Mouse (Mus musculus) forebrain, embryonic 11.5 days (tissue): ENCODE measurements at regions not wholly inside any gene's neighbourhood (a gene's known extent, or its start where the extent isn't known, plus 50 kb on each side); places are given as distances from the start of the nearest gene placed in this dataset.
A peak's percentile ranks its signal among the peaks of the same experiment; 100 is the strongest.

ENCODE experiments used
- ATAC-seq: fragments of 200-750 bp; cut with Nextera tagmentation; replicated peaks from 2 replicates; pipeline ENCODE4 v1.8.0; 2017; ENCODE audit warnings: moderate TSS enrichment; ENCODE audit not compliant: low FRiP score
- DNase-seq: peaks from one replicate; pipeline ENCODE4 v3.0.0-alpha.2; 2017; ENCODE audit warnings: low spot score
- H3K27ac ChIP-seq: fragments of 300-500 bp; sonication (generic); 2 replicates; pipeline ENCODE4 v1.5.1; 2014; ENCODE audit warnings: low read depth, low read length
- H3K27me3 ChIP-seq: fragments of 300-500 bp; sonication (generic); 2 replicates; pipeline ENCODE4 v1.6.1; 2014; ENCODE audit warnings: mild to moderate bottlenecking, low read length, mixed read lengths; ENCODE audit not compliant: control insufficient read depth, insufficient read depth
- H3K36me3 ChIP-seq: fragments of 300-500 bp; sonication (generic); 2 replicates; pipeline ENCODE4 v1.6.1; 2014; ENCODE audit warnings: mild to moderate bottlenecking, low read length, moderate library complexity, mixed read lengths; ENCODE audit not compliant: control insufficient read depth, insufficient read depth
- H3K4me1 ChIP-seq: fragments of 300-500 bp; sonication (generic); replicated peaks from 2 replicates; pipeline ENCODE4 v1.6.1; 2014; ENCODE audit warnings: low read length, mixed read lengths; ENCODE audit not compliant: control insufficient read depth, insufficient read depth
- H3K4me2 ChIP-seq: fragments of 300-500 bp; sonication (generic); 2 replicates; pipeline ENCODE4 v1.6.1; 2014; ENCODE audit warnings: low read depth, mild to moderate bottlenecking, low read length, moderate library complexity, mixed read lengths; ENCODE audit not compliant: severe bottlenecking
- H3K4me3 ChIP-seq: fragments of 300-500 bp; sonication (generic); 2 replicates; pipeline ENCODE4 v1.5.1; 2014; ENCODE audit warnings: low read depth, low read length
- H3K9ac ChIP-seq: fragments of 300-500 bp; sonication (generic); 2 replicates; pipeline ENCODE4 v1.6.1; 2014; ENCODE audit warnings: low read length
- H3K9me3 ChIP-seq: fragments of 300-500 bp; sonication (generic); 2 replicates; pipeline ENCODE4 v1.6.1; 2016; ENCODE audit warnings: low read length, mixed read lengths; ENCODE audit not compliant: control insufficient read depth
- WGBS: fragments of 180-500 bp; shearing (Covaris S2); extraction: QIAGEN DNeasy Blood & Tissue Kit; methylation state at CpG from one replicate; pipeline ENCODE4 v1.1.7; 2014; 5-methylcytosine and 5-hydroxymethylcytosine counted together

GRCm38 (mm10) chrX:37753474-37753873 is 51.2 kb upstream of the Rhox5 start:
- peak; percentile 2 for DNase-seq
- no peak overlapping the region for H3K4me3 ChIP-seq
- H3K27me3 ChIP-seq: no peaks in the 10 kb centered on the region
- no peak overlapping the region for H3K27ac ChIP-seq
- ATAC-seq: no peak
- no peaks in the 10 kb centered on the region for H3K4me1 ChIP-seq
- no peaks in the 10 kb centered on the region for H3K9me3 ChIP-seq
- H3K9ac ChIP-seq: no peak overlapping the region
- no peaks in the 10 kb centered on the region for H3K36me3 ChIP-seq
- 68% methylated on average over 5 of the region's 5 CpGs for WGBS
- no peak overlapping the region for H3K4me2 ChIP-seq

DNA sequence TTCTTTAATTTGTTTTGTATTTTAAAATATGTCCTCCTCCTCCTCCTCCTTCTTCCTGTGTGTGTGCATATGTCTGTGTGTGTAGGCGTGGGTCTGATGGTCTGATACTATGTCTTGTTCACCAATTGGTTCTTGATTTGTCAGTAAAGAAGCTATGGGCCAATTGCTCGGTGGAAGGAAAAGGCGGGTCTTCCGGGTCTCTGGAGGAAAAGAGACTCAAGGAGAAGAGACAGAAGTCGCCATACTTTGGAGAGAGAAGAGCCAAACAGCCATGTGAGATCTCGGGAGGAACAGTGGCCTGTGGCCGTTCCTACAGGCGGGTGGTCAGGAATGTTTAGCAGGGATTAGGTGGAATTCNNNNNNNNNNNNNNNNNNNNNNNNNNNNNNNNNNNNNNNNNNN is 50.3 kb upstream of the Rhox5 start:
- no peak overlapping the region for H3K27ac ChIP-seq
- no peak for ATAC-seq
- H3K4me2 ChIP-seq: no peak overlapping the region
- H3K9me3 ChIP-seq: no peaks in the 10 kb centered on the region
- no peaks in the 10 kb centered on the region for H3K4me1 ChIP-seq
- WGBS: 86% methylated on average over 8 of the region's 8 CpGs
- H3K4me3 ChIP-seq: no peak overlapping the region
- H3K36me3 ChIP-seq: no peaks in the 10 kb centered on the region
- H3K9ac ChIP-seq: no peak overlapping the region
- H3K27me3 ChIP-seq: no peaks in the 10 kb centered on the region
- peak; percentile 13 for DNase-seq
